Mouse (Mus musculus): ENCODE results near the gene Pik3c2g.

GRCm38 (mm10) chr6:139538469-139538868 is 48.6 kb upstream of the Pik3c2g start:
- TF ChIP-seq NRF1 (IDR thresholded peaks at IDR 0.05; ENCODE audit: insufficient read depth, low read depth, low read length, poor library complexity, severe bottlenecking) = no peak
- no peak for TF ChIP-seq TAL1 (IDR thresholded peaks at IDR 0.05; ENCODE audit: low read length)
- TF ChIP-seq CTCF (IDR thresholded peaks at IDR 0.05 in 2 of 3, conservative IDR thresholded peaks at IDR 0.05 in 1 of 3; ENCODE audit: control insufficient read depth in 1 of 3, insufficient read depth in 1 of 3, low read depth in 2 of 3, low read length in 3 of 3, poor library complexity in 1 of 3, severe bottlenecking in 1 of 3) = peak in 1 of 3 experiments; percentile 41; a peak in 2 of 6 replicates
- TF ChIP-seq POLR2A (IDR thresholded peaks at IDR 0.05; ENCODE audit: control insufficient read depth in 1 of 2, insufficient read depth in 1 of 2, low read depth in 1 of 2, low read length in 2 of 2, poor library complexity in 1 of 2) = no peak
- no peak for TF ChIP-seq MAZ (IDR thresholded peaks at IDR 0.05; ENCODE audit: low read depth, low read length)
- no peak for TF ChIP-seq POLR2AphosphoS2 (IDR thresholded peaks at IDR 0.05; ENCODE audit: low read length)

All from MEL (cell line).